Mouse (Mus musculus): ENCODE measurements around the gene Gpc5. TPM values are rescaled to one million over a fixed set of nuclear protein-coding genes. Genes with fewer than 3 reads are reported as not detected.

The Gpc5 gene
- polyA plus RNA-seq, 1 experiment from 2014 or later, result 2.0 TPM

GRCm38 (mm10) chr14:115831854-115832625, 740.0 kb downstream of the Gpc5 start:
- no peak overlapping the region for H3K4me3 ChIP-seq
- 80% methylated on average over 10 of the region's 10 CpGs for WGBS

GRCm38 (mm10) chr14:115843783-115844182, 751.8 kb downstream of the Gpc5 start:
- Histone ChIP-seq H3K4me2 (replicated peaks) (no peak overlapping the region), H3K4me1 (no peaks in the 10 kb centered on the region), H3K27me3 (no peaks in the 10 kb centered on the region), H3K4me3 (no peak overlapping the region), H3K9me3 (replicated peaks) (no peaks in the 10 kb centered on the region), H3K27ac (no peak overlapping the region), H3K9ac (no peak overlapping the region), H3K36me3 (no peaks in the 10 kb centered on the region)
- no peak for ATAC-seq (ENCODE audit: low FRiP score)
- 80% methylated on average over 2 of the region's 2 CpGs for WGBS

More at GRCm38 (mm10) chr14:115831854-115832625, 740.0 kb downstream of the Gpc5 start:
- ATAC-seq (ENCODE audit: low FRiP score), result peak; percentile 24; the same call in 1 of the 2 replicates
- H3K9ac ChIP-seq, result no peak overlapping the region
- H3K4me2 ChIP-seq (replicated peaks), result no peak overlapping the region
- no peaks in the 10 kb centered on the region for H3K27me3 ChIP-seq
- H3K4me1 ChIP-seq, result no peaks in the 10 kb centered on the region
- H3K9me3 ChIP-seq (replicated peaks), result no peaks in the 10 kb centered on the region
- no peak overlapping the region for H3K27ac ChIP-seq
- H3K36me3 ChIP-seq, result no peaks in the 10 kb centered on the region

DNA sequence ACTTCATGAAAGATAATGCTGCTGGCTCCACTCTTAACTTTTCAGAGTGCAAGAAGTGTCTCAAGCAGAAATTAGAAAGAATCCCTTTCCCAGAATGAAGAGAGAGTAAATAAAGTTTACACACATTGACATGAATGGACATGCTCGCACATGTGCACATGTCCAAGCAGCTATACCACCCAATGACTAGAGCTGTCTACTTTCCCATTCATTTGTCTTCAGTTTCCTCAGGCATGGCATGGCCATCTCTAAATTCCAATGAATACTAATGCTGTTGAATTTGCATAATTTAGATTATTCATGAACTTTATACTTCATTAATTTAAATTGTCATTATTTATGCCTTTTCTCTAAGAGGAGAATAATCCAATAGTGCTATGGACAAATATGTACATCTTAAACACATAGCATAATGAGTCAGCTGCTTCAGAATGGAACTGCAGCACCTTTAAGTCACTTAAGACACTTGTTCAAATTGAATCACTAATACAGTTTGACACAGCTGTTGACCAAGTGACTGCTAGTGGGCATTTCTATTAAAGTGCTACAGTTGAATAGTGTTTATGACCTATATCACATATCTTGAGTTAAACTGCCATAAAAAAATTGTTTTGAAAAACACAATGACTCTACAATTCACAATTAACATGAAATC, 752.9 kb downstream of the Gpc5 start:
- Histone ChIP-seq H3K9me3 (replicated peaks) (no peaks in the 10 kb centered on the region), H3K4me3 (no peak overlapping the region), H3K9ac (no peak overlapping the region), H3K4me1 (no peaks in the 10 kb centered on the region), H3K27ac (no peak overlapping the region), H3K36me3 (no peaks in the 10 kb centered on the region), H3K4me2 (replicated peaks) (no peak overlapping the region), H3K27me3 (no peaks in the 10 kb centered on the region)
- WGBS, result 77% methylated on average over 1 of the region's 1 CpGs
- ATAC-seq (ENCODE audit: low FRiP score), result peak; percentile 75

- Histone ChIP-seq H3K9me3 (replicated peaks) (no peaks in the 10 kb centered on the region), H3K9ac (no peak overlapping the region), H3K27ac (no peak overlapping the region), H3K4me2 (replicated peaks) (no peak overlapping the region), H3K36me3 (no peaks in the 10 kb centered on the region), H3K4me3 (no peak overlapping the region), H3K27me3 (no peaks in the 10 kb centered on the region), H3K4me1 (no peaks in the 10 kb centered on the region)
- ATAC-seq (ENCODE audit: low FRiP score), result no peak
- WGBS, result 83% methylated on average over 3 of the region's 3 CpGs
Measured at GRCm38 (mm10) chr14:115869127-115869526, 777.1 kb downstream of the Gpc5 start.

DNA sequence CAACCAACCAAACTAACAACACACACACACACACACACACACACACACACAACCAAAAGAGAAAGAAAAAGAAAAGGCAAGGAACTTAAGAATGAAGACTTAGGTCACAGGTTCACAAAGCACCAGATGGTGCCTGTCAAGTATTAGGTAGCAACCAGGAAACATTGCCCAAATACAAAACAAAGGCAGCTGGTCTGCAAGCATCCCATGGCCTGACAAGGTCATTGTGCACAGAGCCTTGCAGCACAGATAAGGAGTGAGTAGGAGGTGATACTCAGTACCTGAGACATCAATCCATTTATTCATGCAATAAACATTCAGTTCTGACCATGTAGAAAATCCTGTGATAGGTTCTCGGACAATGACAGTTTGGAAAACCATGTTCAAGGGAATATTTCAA, 884.0 kb downstream of the Gpc5 start:
- H3K27ac ChIP-seq, result no peak overlapping the region
- H3K9ac ChIP-seq, result no peak overlapping the region
- ATAC-seq (ENCODE audit: low FRiP score), result no peak
- no peaks in the 10 kb centered on the region for H3K36me3 ChIP-seq
- H3K9me3 ChIP-seq (replicated peaks), result no peaks in the 10 kb centered on the region
- H3K4me2 ChIP-seq (replicated peaks), result no peak overlapping the region
- no peaks in the 10 kb centered on the region for H3K27me3 ChIP-seq
- no peaks in the 10 kb centered on the region for H3K4me1 ChIP-seq
- whole genome bisulfite sequencing, result 86% methylated on average over 1 of the region's 1 CpGs
- no peak overlapping the region for H3K4me3 ChIP-seq

GRCm38 (mm10) chr14:115979233-115979632, 887.2 kb downstream of the Gpc5 start:
- H3K27me3 ChIP-seq, result no peaks in the 10 kb centered on the region
- H3K27ac ChIP-seq, result no peak overlapping the region
- no peaks in the 10 kb centered on the region for H3K36me3 ChIP-seq
- no peak for ATAC-seq (ENCODE audit: low FRiP score)
- no peak overlapping the region for H3K4me3 ChIP-seq
- no peak overlapping the region for H3K9ac ChIP-seq
- WGBS, result 69% methylated on average over 2 of the region's 2 CpGs
- no peaks in the 10 kb centered on the region for H3K4me1 ChIP-seq
- H3K9me3 ChIP-seq (replicated peaks), result no peaks in the 10 kb centered on the region
- H3K4me2 ChIP-seq (replicated peaks), result no peak overlapping the region

DNA sequence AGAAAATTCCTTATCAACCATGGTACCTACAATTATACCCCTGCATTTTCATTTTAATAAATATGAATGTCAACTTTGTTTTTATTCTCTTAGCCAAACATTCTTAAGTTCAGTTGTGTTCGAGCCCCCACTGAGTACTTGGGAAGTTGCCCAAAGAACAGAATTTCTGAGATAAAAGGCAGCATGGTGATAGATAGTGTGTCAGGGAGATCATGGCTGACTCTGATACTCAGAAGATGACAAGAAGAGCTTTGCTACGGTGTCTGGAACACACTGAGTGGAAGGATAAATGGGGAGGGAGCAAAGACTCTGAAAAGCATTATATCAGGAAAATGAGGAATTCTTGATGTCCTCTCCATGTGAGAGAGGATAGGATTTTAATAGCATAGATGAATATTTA, 898.7 kb downstream of the Gpc5 start:
- Histone ChIP-seq H3K9ac (no peak overlapping the region), H3K4me1 (no peaks in the 10 kb centered on the region), H3K4me3 (no peak overlapping the region), H3K9me3 (replicated peaks) (no peaks in the 10 kb centered on the region), H3K4me2 (replicated peaks) (no peak overlapping the region), H3K27me3 (no peaks in the 10 kb centered on the region), H3K27ac (no peak overlapping the region), H3K36me3 (no peaks in the 10 kb centered on the region)
- no peak for ATAC-seq (ENCODE audit: low FRiP score)
- WGBS, result 71% methylated on average over 2 of the region's 2 CpGs

DNA sequence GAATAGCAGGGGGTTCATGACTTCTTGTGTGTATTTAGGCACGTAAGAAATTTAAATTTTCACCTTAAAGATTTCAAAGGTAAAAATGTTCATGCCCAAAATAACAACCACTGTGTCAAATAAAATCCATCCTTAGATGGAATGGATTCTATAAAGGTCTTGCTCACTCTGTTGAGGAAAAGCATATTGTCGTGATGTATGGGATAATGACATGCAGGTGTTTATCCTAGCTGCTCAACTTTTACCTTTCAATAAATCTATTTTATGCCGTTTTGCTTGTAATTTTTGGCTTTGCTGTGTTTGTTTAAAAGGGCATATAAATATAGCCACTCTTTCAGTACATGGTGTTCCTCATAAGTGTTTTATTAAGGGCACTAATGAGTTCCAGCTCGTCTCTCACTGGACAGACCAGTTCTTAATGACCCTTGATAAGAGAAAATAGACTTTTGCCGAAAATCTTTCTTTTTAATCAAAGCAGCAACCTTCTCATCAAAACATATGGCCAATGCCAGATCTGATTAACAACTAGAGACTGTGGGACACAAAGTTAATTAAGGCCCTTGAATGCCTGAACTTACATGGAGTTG, 901.6 kb downstream of the Gpc5 start:
- Histone ChIP-seq H3K9ac (no peak overlapping the region), H3K9me3 (replicated peaks) (no peaks in the 10 kb centered on the region), H3K27ac (no peak overlapping the region), H3K4me1 (no peaks in the 10 kb centered on the region), H3K27me3 (no peaks in the 10 kb centered on the region), H3K36me3 (no peaks in the 10 kb centered on the region), H3K4me3 (no peak overlapping the region), H3K4me2 (replicated peaks) (no peak overlapping the region)
- ATAC-seq (ENCODE audit: low FRiP score), result no peak
- 70% methylated on average over 5 of the region's 5 CpGs for WGBS

DNA sequence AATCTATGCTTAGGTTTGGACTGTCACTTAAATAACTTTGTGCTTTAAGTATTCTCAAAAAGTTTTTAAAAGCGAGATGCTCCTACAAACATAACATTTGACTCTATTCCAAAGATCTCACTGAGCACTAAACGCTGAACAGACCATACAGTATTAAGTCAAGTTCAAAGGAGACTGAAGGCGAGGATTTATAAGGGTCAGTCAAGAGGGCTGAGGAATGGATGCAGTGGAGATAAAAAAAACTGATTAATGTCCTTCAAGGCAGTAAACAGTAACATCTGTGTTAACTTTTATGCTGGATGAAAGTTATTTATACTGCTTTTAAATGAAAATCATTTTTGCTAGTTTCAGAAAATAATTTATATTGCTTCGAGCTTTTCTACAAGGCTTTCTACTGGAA, 906.9 kb downstream of the Gpc5 start:
- Histone ChIP-seq H3K9me3 (replicated peaks) (no peaks in the 10 kb centered on the region), H3K4me2 (replicated peaks) (no peak overlapping the region), H3K27me3 (no peaks in the 10 kb centered on the region), H3K4me1 (no peaks in the 10 kb centered on the region), H3K27ac (no peak overlapping the region), H3K9ac (no peak overlapping the region), H3K36me3 (no peaks in the 10 kb centered on the region), H3K4me3 (no peak overlapping the region)
- WGBS, result 82% methylated on average over 4 of the region's 4 CpGs
- no peak for ATAC-seq (ENCODE audit: low FRiP score)

- no peak overlapping the region for H3K4me3 ChIP-seq
- no peak overlapping the region for H3K9ac ChIP-seq
- no peak for ATAC-seq (ENCODE audit: low FRiP score)
- WGBS, result 77% methylated on average over 4 of the region's 4 CpGs
- H3K27ac ChIP-seq, result no peak overlapping the region
- no peaks in the 10 kb centered on the region for H3K9me3 ChIP-seq (replicated peaks)
- no peaks in the 10 kb centered on the region for H3K27me3 ChIP-seq
- no peak overlapping the region for H3K4me2 ChIP-seq (replicated peaks)
- H3K36me3 ChIP-seq, result no peaks in the 10 kb centered on the region
- H3K4me1 ChIP-seq, result no peaks in the 10 kb centered on the region
Measured at GRCm38 (mm10) chr14:116087010-116087409, 995.0 kb downstream of the Gpc5 start.

GRCm38 (mm10) chr14:116127943-116128342, 1035.9 kb downstream of the Gpc5 start:
- Histone ChIP-seq H3K9me3 (replicated peaks) (no peaks in the 10 kb centered on the region), H3K36me3 (no peaks in the 10 kb centered on the region), H3K9ac (no peak overlapping the region), H3K4me2 (replicated peaks) (no peak overlapping the region), H3K4me3 (no peak overlapping the region), H3K27ac (no peak overlapping the region), H3K4me1 (no peaks in the 10 kb centered on the region), H3K27me3 (no peaks in the 10 kb centered on the region)
- no peak for ATAC-seq (ENCODE audit: low FRiP score)
- WGBS, result 67% methylated on average over 1 of the region's 1 CpGs

- no peak overlapping the region for H3K4me2 ChIP-seq (replicated peaks)
- no peak overlapping the region for H3K27ac ChIP-seq
- no peak overlapping the region for H3K4me3 ChIP-seq
- H3K9me3 ChIP-seq (replicated peaks), result no peaks in the 10 kb centered on the region
- H3K9ac ChIP-seq, result no peak overlapping the region
- H3K36me3 ChIP-seq, result no peaks in the 10 kb centered on the region
- H3K4me1 ChIP-seq, result no peaks in the 10 kb centered on the region
- no peaks in the 10 kb centered on the region for H3K27me3 ChIP-seq
- WGBS, result 41% methylated on average over 5 of the region's 5 CpGs
- ATAC-seq (ENCODE audit: low FRiP score), result peak; percentile 43; the same call in 1 of the 2 replicates
Measured at GRCm38 (mm10) chr14:116137330-116137729, 1045.3 kb downstream of the Gpc5 start.

Data from hindbrain, embryonic 12.5 days (tissue).